In genomic region chr11:93005991-93006390, GRCm38 (mm10) we compare ENCODE assay signal across 20 mouse cellular contexts.
DNase-seq lines count a peak whose midpoint lies in the region; TF ChIP-seq lines count a peak whose summit lies in the region.
"Had no signal": no experiment of that assay in that cellular context is flagged by ENCODE, and none has a peak within 500 bp of the region (broad histone marks: within the 10 kb centered on the region; RNA-seq: fewer than 3 reads in every experiment).

No protein-coding gene starts in this region.

- H3ac ChIP-seq in C2C12 (ENCODE audit: control insufficient read depth, insufficient read length, low read depth), result no peak overlapping the region

- no peaks in the 10 kb centered on the region for H3K4me1 ChIP-seq in cerebellum, adult 2 months (ENCODE audit: control insufficient read depth, insufficient read depth, low read length)
- H3K4me1 ChIP-seq: embryonic facial prominence, embryonic 13.5 days; heart, embryonic 10.5 days; hindbrain, embryonic 12.5 days had no signal

- no peaks in the 10 kb centered on the region for H3K36me3 ChIP-seq in C2C12 (ENCODE audit: control insufficient read depth, insufficient read depth)
- H3K36me3 ChIP-seq: embryonic facial prominence, embryonic 13.5 days; heart, embryonic 10.5 days; hindbrain, embryonic 12.5 days had no signal

- WGBS in cerebellum, adult 2 months, result 17% methylated on average over 1 of the region's 1 CpGs

- intact Hi-C loops in left cerebral cortex, postnatal 4 days (cut with DNase I), result no loop called here

- peak; percentile 33 to 38 for DNase-seq in cerebellum, postnatal 10 days
- no peak for DNase-seq in cerebellum, adult 2 months
- peak; percentile 23 for DNase-seq in left cerebral cortex, postnatal 4 days
- DNase-seq in left cerebral cortex, adult 11 months (ENCODE audit: low spot score), result no peak
- DNase-seq in fibroblast of lung, adult 2 months (ENCODE audit: low read depth), result peak; percentile 10
- no peak for DNase-seq in thymus, postnatal 4 days
- DNase-seq: adrenal gland, postnatal 14 days; B cell, adult 2 months; cerebellum, adult 8-10 months; cerebellum, postnatal 25 days; gastrocnemius, postnatal 36 days; heart, adult 11 months; heart, postnatal 10 days; heart, postnatal 4 days had no signal

- H3K4me3 ChIP-seq in cerebellum, adult 2 months (replicated peaks; ENCODE audit: insufficient read depth, low read depth, low read length), result no peak overlapping the region
- no peak overlapping the region for H3K4me3 ChIP-seq in C2C12 (ENCODE audit: insufficient read depth, poor library complexity, severe bottlenecking)
- H3K4me3 ChIP-seq: embryonic facial prominence, embryonic 13.5 days; erythroblast, embryonic 14.5 days; heart, embryonic 10.5 days; hindbrain, embryonic 12.5 days had no signal

- TF ChIP-seq POLR2A in cerebellum, adult 2 months (IDR thresholded peaks at IDR 0.05; ENCODE audit: borderline replicate concordance, insufficient read depth, low read length), result no peak

- no peaks in the 10 kb centered on the region for H3K27me3 ChIP-seq in cerebellum, adult 2 months (ENCODE audit: control insufficient read depth, insufficient read depth, low read length)
- no peaks in the 10 kb centered on the region for H3K27me3 ChIP-seq in C2C12 (ENCODE audit: control insufficient read depth, insufficient read depth, insufficient read length)
- H3K27me3 ChIP-seq: embryonic facial prominence, embryonic 13.5 days; hindbrain, embryonic 12.5 days; Patski had no signal

- no peak overlapping the region for H3K27ac ChIP-seq in cerebellum, adult 2 months (ENCODE audit: insufficient read depth, low read length)
- H3K27ac ChIP-seq: embryonic facial prominence, embryonic 13.5 days; heart, embryonic 10.5 days; hindbrain, embryonic 12.5 days had no signal

- H3K79me2 ChIP-seq in C2C12 (ENCODE audit: control insufficient read depth, insufficient read depth), result no peaks in the 10 kb centered on the region

- TF ChIP-seq CTCF in cerebellum, adult 2 months (IDR thresholded peaks at IDR 0.05; ENCODE audit: borderline replicate concordance, insufficient read depth, low read depth, low read length), result no peak
- TF ChIP-seq CTCF in C2C12 (IDR thresholded peaks at IDR 0.05; ENCODE audit: control insufficient read depth, insufficient read depth, insufficient read length), result no peak

- no peaks in the 10 kb centered on the region for H3K79me3 ChIP-seq in C2C12 (ENCODE audit: low read depth)

TF ChIP-seq in C2C12, 6 proteins besides CTCF, POLR2A, EP300 and RAD21:
- peak; percentile 25 for TF ChIP-seq MYOD1 (IDR thresholded peaks at IDR 0.05; ENCODE audit: control insufficient read depth, insufficient read length, low read depth)
- TF ChIP-seq FOSL1 (IDR thresholded peaks at IDR 0.05; ENCODE audit: insufficient read depth, low read length, poor library complexity, severe bottlenecking), result no peak

Comparison
In these comparisons a context has a peak if more than half of its experiments do, and no peak if none do; other contexts are left out.
1. DNase-seq: peak in cerebellum, postnatal 10 days (2 of 2), left cerebral cortex, postnatal 4 days (single experiment) and fibroblast of lung, adult 2 months (single experiment); none in cerebellum, adult 2 months (0 of 2), left cerebral cortex, adult 11 months (single experiment) and thymus, postnatal 4 days (single experiment).